Mouse (Mus musculus): Measurements from ENCODE around the gene Vapb. TPM values are rescaled to one million over a fixed set of nuclear protein-coding genes. Genes with fewer than 3 reads are reported as not detected.

The Vapb gene
- total RNA-seq, 2 experiments from 2014 or later, result 121 to 132 TPM

GRCm38 (mm10) chr2:173730444-173730966, 6.8 kb upstream of the Vapb start:
- DNase-seq (ENCODE audit: low spot score in 2 of 2), result no peak

GRCm38 (mm10) chr2:173734426-173734825, 2.9 kb upstream of the Vapb start:
- DNase-seq (ENCODE audit: low spot score in 2 of 2), result no peak

GRCm38 (mm10) chr2:173738232-173738631, 921 bp downstream of the Vapb start:
- no peak for DNase-seq (ENCODE audit: low spot score in 2 of 2)

- DNase-seq (ENCODE audit: low spot score in 2 of 2), result no peak
Observed at GRCm38 (mm10) chr2:173739107-173739506, 1.8 kb downstream of the Vapb start.

GRCm38 (mm10) chr2:173742090-173742489, 4.8 kb downstream of the Vapb start:
- DNase-seq (ENCODE audit: low spot score in 2 of 2), result no peak

GRCm38 (mm10) chr2:173742744-173743143, 5.4 kb downstream of the Vapb start:
- DNase-seq (ENCODE audit: low spot score in 2 of 2), result no peak

GRCm38 (mm10) chr2:173744070-173744815, 6.9 kb downstream of the Vapb start:
- DNase-seq (ENCODE audit: low spot score in 2 of 2), result no peak

- DNase-seq (ENCODE audit: low spot score in 2 of 2), result no peak
Observed at GRCm38 (mm10) chr2:173748961-173749659, 11.8 kb downstream of the Vapb start.

- DNase-seq (ENCODE audit: low spot score in 2 of 2), result no peak
Observed at GRCm38 (mm10) chr2:173755433-173756144, 18.3 kb downstream of the Vapb start.

- no peak for DNase-seq (ENCODE audit: low spot score in 2 of 2)
Observed at GRCm38 (mm10) chr2:173757624-173758155, 20.4 kb downstream of the Vapb start.

GRCm38 (mm10) chr2:173760607-173761006, 23.3 kb downstream of the Vapb start:
- DNase-seq (ENCODE audit: low spot score in 2 of 2), result no peak

- DNase-seq (ENCODE audit: low spot score in 2 of 2), result no peak
Observed at GRCm38 (mm10) chr2:173764629-173765028, 27.3 kb downstream of the Vapb start.

- no peak for DNase-seq (ENCODE audit: low spot score in 2 of 2)
Observed at GRCm38 (mm10) chr2:173767959-173768595, 30.8 kb downstream of the Vapb start.

GRCm38 (mm10) chr2:173769183-173769582, 31.9 kb downstream of the Vapb start:
- DNase-seq (ENCODE audit: low spot score in 2 of 2), result no peak

- no peak for DNase-seq (ENCODE audit: low spot score in 2 of 2)
Observed at GRCm38 (mm10) chr2:173770620-173771019, 33.3 kb downstream of the Vapb start.

- no peak for DNase-seq (ENCODE audit: low spot score in 2 of 2)
Observed at GRCm38 (mm10) chr2:173771706-173772105, 34.4 kb downstream of the Vapb start.

GRCm38 (mm10) chr2:173775556-173775955, 38.2 kb downstream of the Vapb start:
- DNase-seq (ENCODE audit: low spot score in 2 of 2), result no peak

- DNase-seq (ENCODE audit: low spot score in 2 of 2), result no peak
Observed at GRCm38 (mm10) chr2:173776108-173776507, 38.8 kb downstream of the Vapb start.

GRCm38 (mm10) chr2:173780931-173781330, 43.6 kb downstream of the Vapb start:
- DNase-seq (ENCODE audit: low spot score in 2 of 2), result no peak

GRCm38 (mm10) chr2:173784366-173784765, 47.1 kb downstream of the Vapb start:
- no peak for DNase-seq (ENCODE audit: low spot score in 2 of 2)

GRCm38 (mm10) chr2:173784884-173785283, 47.6 kb downstream of the Vapb start:
- no peak for DNase-seq (ENCODE audit: low spot score in 2 of 2)

Data from left cerebral cortex, adult 18-20 months (tissue).